Mouse (Mus musculus) cerebellum, adult 2 months (tissue): ENCODE data around the gene Klf14.

Experiments
- CTCF ChIP-seq: fragments of 200-500 bp; IDR thresholded peaks from 2 replicates; pipeline ENCODE4 v1.5.1; 2011; ENCODE audit warnings: low read depth, mild to moderate bottlenecking, control low read depth, low read length, moderate library complexity, borderline replicate concordance; ENCODE audit not compliant: insufficient read depth
- POLR2A ChIP-seq: fragments of 200-500 bp; IDR thresholded peaks from 2 replicates; pipeline ENCODE4 v1.6.1; 2011; ENCODE audit warnings: low read length, control low read depth, borderline replicate concordance; ENCODE audit not compliant: insufficient read depth

- no peak for TF ChIP-seq CTCF
- TF ChIP-seq POLR2A, result no peak
These were observed 24.1 kb upstream of the Klf14 start for GRCm38 (mm10) chr6:30983021-30983420.
